Mouse (Mus musculus) MEL (cell line): ENCODE measurements around the gene Trak1. TPM values are rescaled to one million over a fixed set of nuclear protein-coding genes. Genes with fewer than 3 reads are reported as not detected.

Experiments used
- DNase-seq: peaks from one replicate; pipeline ENCODE4 v3.0.0; 2011; ENCODE audit warnings: low read depth, low spot score
- H3K27ac ChIP-seq: 2 replicates; pipeline ENCODE4 v1.5.1; 2012; ENCODE audit warnings: low read depth, mild to moderate bottlenecking, control low read depth, low read length, moderate library complexity; ENCODE audit not compliant: control insufficient read depth
- H3K27me3 ChIP-seq, 2 experiments: fragments of 150-350 bp in 1 of 2; sonication (generic) in 1 of 2; 2 replicates each; pipeline ENCODE4 v1.6.1; 2012; ENCODE audit warnings: low read length in 2 of 2, mild to moderate bottlenecking in 2 of 2, improper control_type of control experiment in 1 of 2, moderate library complexity in 1 of 2; ENCODE audit not compliant: insufficient read depth in 2 of 2, control insufficient read depth in 1 of 2
- H3K36me3 ChIP-seq, 2 experiments: 2 replicates each; pipeline ENCODE4 v1.6.1; 2012 to 2014; ENCODE audit warnings: low read length in 2 of 2, improper control_type of control experiment in 1 of 2, inconsistent platforms in 1 of 2, mild to moderate bottlenecking in 1 of 2; ENCODE audit not compliant: insufficient read depth in 2 of 2, control insufficient read depth in 1 of 2
- H3K4me1 ChIP-seq, 2 experiments: fragments of 150-350 bp in 1 of 2; sonication (generic) in 1 of 2; 2 replicates each; pipeline ENCODE4 v1.6.1; 2012; ENCODE audit warnings: low read length in 2 of 2, improper control_type of control experiment in 1 of 2, mild to moderate bottlenecking in 1 of 2; ENCODE audit not compliant: insufficient read depth in 2 of 2, control insufficient read depth in 1 of 2
- H3K4me3 ChIP-seq, 2 experiments: fragments of 150-350 bp in 1 of 2; sonication (generic) in 1 of 2; 2 replicates each; pipeline ENCODE4 v1.5.1; 2012; ENCODE audit warnings: low read depth in 2 of 2, low read length in 2 of 2, mild to moderate bottlenecking in 2 of 2, moderate library complexity in 2 of 2, control low read depth in 1 of 2, improper control_type of control experiment in 1 of 2; ENCODE audit not compliant: control insufficient read depth in 1 of 2, insufficient read depth in 1 of 2
- H3K79me2 ChIP-seq: 2 replicates; pipeline ENCODE4 v1.6.1; 2012; ENCODE audit warnings: mild to moderate bottlenecking, low read length, moderate library complexity; ENCODE audit not compliant: control insufficient read depth, poor library complexity, insufficient read depth
- H3K9ac ChIP-seq: 2 replicates; pipeline ENCODE4 v1.6.1; 2012; ENCODE audit warnings: low read depth, mild to moderate bottlenecking, control low read depth, low read length, moderate library complexity; ENCODE audit not compliant: control insufficient read depth, poor library complexity, severe bottlenecking
- H3K9me3 ChIP-seq: fragments of 150-350 bp; sonication (generic); replicated peaks from 2 replicates; pipeline ENCODE4 v1.6.1; 2012; ENCODE audit warnings: mild to moderate bottlenecking, low read length, improper control_type of control experiment, moderate library complexity; ENCODE audit not compliant: insufficient read depth
- BHLHE40 ChIP-seq: IDR thresholded peaks from 2 replicates; pipeline ENCODE4 v1.6.1; 2012; ENCODE audit warnings: low read depth, mild to moderate bottlenecking, inconsistent platforms, low read length, improper control_type of control experiment, borderline replicate concordance
- CHD1 ChIP-seq: IDR thresholded peaks from 2 replicates; pipeline ENCODE4 v1.6.1; 2012; ENCODE audit warnings: low read depth, mild to moderate bottlenecking, inconsistent platforms, low read length, improper control_type of control experiment
- CHD2 ChIP-seq: IDR thresholded peaks from 2 replicates; pipeline ENCODE4 v1.6.1; 2011; ENCODE audit warnings: low read length, improper control_type of control experiment
- CTCF ChIP-seq, 3 experiments: IDR thresholded peaks in 2 of 3; conservative IDR thresholded peaks in 1 of 3; 2 replicates each; pipeline ENCODE4 v1.5.1; 2011 to 2012; ENCODE audit warnings: low read length in 3 of 3, low read depth in 2 of 3, mild to moderate bottlenecking in 2 of 3, improper control_type of control experiment in 1 of 3, inconsistent platforms in 1 of 3, mixed read lengths in 1 of 3, moderate library complexity in 1 of 3; ENCODE audit not compliant: control insufficient read depth in 1 of 3, insufficient read depth in 1 of 3, poor library complexity in 1 of 3, severe bottlenecking in 1 of 3
- E2F4 ChIP-seq: IDR thresholded peaks from 2 replicates; pipeline ENCODE4 v1.6.1; 2011; ENCODE audit warnings: low read depth, low read length, improper control_type of control experiment, borderline replicate concordance
- ELF1 ChIP-seq: IDR thresholded peaks from 2 replicates; pipeline ENCODE4 v1.6.1; 2014; ENCODE audit warnings: low read depth, mild to moderate bottlenecking, inconsistent platforms, low read length, improper control_type of control experiment, moderate library complexity
- EP300 ChIP-seq, 2 experiments: IDR thresholded peaks; 2 replicates each; pipeline ENCODE4 v1.6.1; 2011; ENCODE audit warnings: improper control_type of control experiment in 2 of 2, low read length in 2 of 2, low read depth in 1 of 2, mild to moderate bottlenecking in 1 of 2
- HCFC1 ChIP-seq: IDR thresholded peaks from 2 replicates; pipeline ENCODE4 v1.6.1; 2012; ENCODE audit warnings: low read depth, mild to moderate bottlenecking, inconsistent platforms, low read length, improper control_type of control experiment, moderate library complexity
- JUND ChIP-seq: IDR thresholded peaks from 2 replicates; pipeline ENCODE4 v1.6.1; 2011; ENCODE audit warnings: low read depth, mild to moderate bottlenecking, improper control_type of control experiment, low read length
- KAT2A ChIP-seq: conservative IDR thresholded peaks from 2 replicates; pipeline ENCODE4 v1.6.1; 2012; ENCODE audit warnings: low read depth, low read length, improper control_type of control experiment, inconsistent platforms
- MEF2A ChIP-seq: IDR thresholded peaks from 2 replicates; pipeline ENCODE4 v1.6.1; 2014; ENCODE audit warnings: low read depth, mild to moderate bottlenecking, inconsistent platforms, low read length, improper control_type of control experiment; ENCODE audit not compliant: poor library complexity, insufficient replicate concordance, severe bottlenecking; ENCODE audit errors: extremely low read depth
- MXI1 ChIP-seq: IDR thresholded peaks from 2 replicates; pipeline ENCODE4 v1.6.1; 2011; ENCODE audit warnings: mild to moderate bottlenecking, low read depth, low read length, improper control_type of control experiment
- MYB ChIP-seq: IDR thresholded peaks from 2 replicates; pipeline ENCODE4 v1.6.1; 2011; ENCODE audit warnings: mild to moderate bottlenecking, low read depth, low read length, improper control_type of control experiment
- MYC ChIP-seq: IDR thresholded peaks from 2 replicates; pipeline ENCODE4 v1.6.1; 2011; ENCODE audit warnings: low read depth, mild to moderate bottlenecking, low read length, improper control_type of control experiment, moderate library complexity
- NELFE ChIP-seq: IDR thresholded peaks from 2 replicates; pipeline ENCODE4 v1.6.1; 2011; ENCODE audit warnings: low read depth, low read length, improper control_type of control experiment
- POLR2A ChIP-seq, 2 experiments: IDR thresholded peaks; 2 replicates each; pipeline ENCODE4 v1.6.1; 2011 to 2012; ENCODE audit warnings: low read length in 2 of 2, mild to moderate bottlenecking in 2 of 2, control low read depth in 1 of 2, improper control_type of control experiment in 1 of 2, low read depth in 1 of 2, moderate library complexity in 1 of 2; ENCODE audit not compliant: control insufficient read depth in 1 of 2, insufficient read depth in 1 of 2, poor library complexity in 1 of 2
- POLR2AphosphoS2 ChIP-seq: IDR thresholded peaks from 2 replicates; pipeline ENCODE4 v1.6.1; 2011; ENCODE audit warnings: low read length, improper control_type of control experiment
- POLR2AphosphoS5 ChIP-seq: IDR thresholded peaks from 2 replicates; pipeline ENCODE4 v1.6.1; 2012; ENCODE audit warnings: low read depth, borderline replicate concordance, mild to moderate bottlenecking, inconsistent platforms, low read length, moderate library complexity, mixed read lengths
- RCOR1 ChIP-seq: IDR thresholded peaks from 2 replicates; pipeline ENCODE4 v1.6.1; 2012; ENCODE audit warnings: low read depth, mild to moderate bottlenecking, inconsistent platforms, low read length, improper control_type of control experiment
- SMC3 ChIP-seq: IDR thresholded peaks from 2 replicates; pipeline ENCODE4 v1.6.1; 2011; ENCODE audit warnings: low read depth, low read length, improper control_type of control experiment
- TAL1 ChIP-seq: IDR thresholded peaks from 2 replicates; pipeline ENCODE4 v1.6.1; 2012; ENCODE audit warnings: mild to moderate bottlenecking, inconsistent platforms, low read length, moderate library complexity, mixed read lengths
- USF2 ChIP-seq, 2 experiments: IDR thresholded peaks; 2 replicates each; pipeline ENCODE4 v1.6.1; 2011 to 2012; ENCODE audit warnings: improper control_type of control experiment in 2 of 2, low read length in 2 of 2, borderline replicate concordance in 1 of 2, inconsistent platforms in 1 of 2, low read depth in 1 of 2, mild to moderate bottlenecking in 1 of 2; ENCODE audit not compliant: insufficient read depth in 1 of 2
- ZMIZ1 ChIP-seq: IDR thresholded peaks from 2 replicates; pipeline ENCODE4 v1.6.1; 2012; ENCODE audit warnings: low read depth, mild to moderate bottlenecking, inconsistent platforms, low read length, improper control_type of control experiment, moderate library complexity
- ZNF384 ChIP-seq: IDR thresholded peaks from 2 replicates; pipeline ENCODE4 v1.6.1; 2012; ENCODE audit warnings: low read depth, mild to moderate bottlenecking, inconsistent platforms, low read length, improper control_type of control experiment
- polyA plus RNA-seq, 2 experiments: library from polyadenylated mRNA; stranded (reverse) in 1 of 2; unstranded in 1 of 2; fragments of >175 nt in 1 of 2; fragments of >200 nt in 1 of 2; gene quantifications; 2 replicates each; pipeline versions ENCODE4 v1.2.1 to v1.2.4; 2012; ENCODE audit warnings: low replicate concordance in 2 of 2, low read depth in 1 of 2; ENCODE audit not compliant: insufficient read length in 2 of 2, insufficient read depth in 1 of 2, missing spikeins in 1 of 2
- total RNA-seq: library from RNA; depleted of rRNA; stranded (reverse); fragments of 300-350 nt; gene quantifications from 2 replicates; pipeline ENCODE4 v1.2.3, GENCODE M21; 2012

The Trak1 gene
- total and polyA plus RNA-seq, 3 experiments: 16.2 to 35.5 TPM; not detected in 1

DNA sequence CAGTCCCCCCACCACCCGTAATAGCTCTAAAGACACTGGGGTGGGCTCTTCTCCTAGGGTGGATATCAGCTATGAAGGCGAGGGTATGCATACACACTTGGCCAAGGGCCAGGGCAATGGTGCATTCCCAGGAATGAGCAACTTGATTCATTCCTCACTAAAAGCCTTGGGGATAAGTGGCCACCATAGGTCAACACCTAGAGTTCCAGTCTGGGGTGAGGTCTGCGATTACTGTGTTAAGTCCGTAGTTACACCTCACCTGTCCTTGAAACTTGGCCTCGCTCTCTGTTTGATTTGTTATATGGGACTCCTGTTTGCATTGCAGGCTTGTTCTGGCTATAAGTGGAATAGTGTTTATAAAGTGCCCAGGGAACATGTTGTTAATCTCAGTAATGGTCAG lies 125.1 kb downstream of the Trak1 start:
- no peak for DNase-seq
- Histone ChIP-seq H3K4me3 (no peak overlapping the region), H3K4me1 (peaks cover 12 to 17% of the 10 kb centered on the region in 2 experiments), H3K79me2 (no peaks in the 10 kb centered on the region; the same call in 1 of the 2 replicates), H3K27me3 (no peaks in the 10 kb centered on the region), H3K27ac (no peak overlapping the region), H3K9ac (no peak overlapping the region), H3K36me3 (peaks cover 0 to 15% of the 10 kb centered on the region in 2 experiments; a peak in 2 of 4 replicates), H3K9me3 (no peaks in the 10 kb centered on the region)
- TF ChIP-seq CHD2 (no peak), CTCF (IDR thresholded peaks at IDR 0.05 in 2 of 3, conservative IDR thresholded peaks at IDR 0.05 in 1 of 3; ENCODE audit: control insufficient read depth in 1 of 3, insufficient read depth in 1 of 3, low read depth in 2 of 3, low read length in 3 of 3, poor library complexity in 1 of 3, severe bottlenecking in 1 of 3) (no peak), ZNF384 (no peak), POLR2A (IDR thresholded peaks at IDR 0.05; ENCODE audit: control insufficient read depth in 1 of 2, insufficient read depth in 1 of 2, low read depth in 1 of 2, low read length in 2 of 2, poor library complexity in 1 of 2) (no peak), SMC3 (no peak), TAL1 (no peak), EP300 (IDR thresholded peaks at IDR 0.05; ENCODE audit: low read depth in 1 of 2, low read length in 2 of 2) (no peak), ELF1 (no peak), POLR2AphosphoS5 (no peak), BHLHE40 (no peak), MYC (no peak), KAT2A (no peak), E2F4 (no peak), USF2 (IDR thresholded peaks at IDR 0.05; ENCODE audit: borderline replicate concordance in 1 of 2, insufficient read depth in 1 of 2, low read depth in 1 of 2, low read length in 2 of 2) (no peak), NELFE (no peak), JUND (no peak), MYB (no peak), MXI1 (no peak)

- no peak overlapping the region for H3K4me3 ChIP-seq
- H3K79me2 ChIP-seq: peaks cover 2% of the 10 kb centered on the region; the same call in 1 of the 2 replicates
- no peaks in the 10 kb centered on the region for H3K27me3 ChIP-seq
- peaks cover 12 to 26% of the 10 kb centered on the region in 2 experiments for H3K4me1 ChIP-seq
- H3K9ac ChIP-seq: no peak overlapping the region
- TF ChIP-seq EP300 (IDR thresholded peaks at IDR 0.05; ENCODE audit: low read depth in 1 of 2, low read length in 2 of 2) (no peak), ELF1 (no peak), POLR2AphosphoS2 (no peak), ZNF384 (no peak), HCFC1 (no peak), JUND (no peak), POLR2AphosphoS5 (no peak), CHD2 (no peak), CHD1 (no peak), ZMIZ1 (no peak), MEF2A (no peak), NELFE (no peak), SMC3 (no peak), MXI1 (no peak), RCOR1 (no peak), USF2 (IDR thresholded peaks at IDR 0.05; ENCODE audit: borderline replicate concordance in 1 of 2, insufficient read depth in 1 of 2, low read depth in 1 of 2, low read length in 2 of 2) (no peak)
- no peak overlapping the region for H3K27ac ChIP-seq
- no peak for DNase-seq
- H3K9me3 ChIP-seq: no peaks in the 10 kb centered on the region
- H3K36me3 ChIP-seq: peaks cover 0 to 22% of the 10 kb centered on the region in 2 experiments; a peak in 2 of 4 replicates
These were observed 126.3 kb downstream of the Trak1 start for GRCm38 (mm10) chr9:121423621-121424020.
